Mouse (Mus musculus) erythroblast, embryonic 14.5 days (primary cell): ENCODE data around the gene Cdkal1. TPM values are rescaled to one million over a fixed set of nuclear protein-coding genes. Genes with fewer than 3 reads are reported as not detected.

Experiments used
- H3K27me3 ChIP-seq: 2 replicates; pipeline ENCODE4 v1.6.1; 2012; ENCODE audit warnings: inconsistent platforms; ENCODE audit not compliant: control insufficient read depth
- H3K36me3 ChIP-seq: 2 replicates; pipeline ENCODE4 v1.6.1; 2012; ENCODE audit warnings: mild to moderate bottlenecking, inconsistent platforms; ENCODE audit not compliant: control insufficient read depth
- H3K4me1 ChIP-seq: 2 replicates; pipeline ENCODE4 v1.6.1; 2012; ENCODE audit warnings: inconsistent platforms; ENCODE audit not compliant: control insufficient read depth
- H3K4me3 ChIP-seq: replicated peaks from 2 replicates; pipeline ENCODE3; 2012; ENCODE audit warnings: moderate library complexity, mild to moderate bottlenecking, inconsistent platforms
- H3K9me3 ChIP-seq: 2 replicates; pipeline ENCODE4 v1.6.1; 2012; ENCODE audit warnings: low read length, inconsistent platforms, mixed read lengths; ENCODE audit not compliant: control insufficient read depth
- GATA1 ChIP-seq: IDR thresholded peaks from 2 replicates; pipeline ENCODE4 v1.6.1; 2012; ENCODE audit warnings: low read length, inconsistent platforms, mixed read lengths
- TAL1 ChIP-seq: IDR thresholded peaks from 3 replicates; pipeline ENCODE4 v1.6.1; 2012; ENCODE audit warnings: low read length, inconsistent platforms, mixed read lengths
- polyA plus RNA-seq: library from polyadenylated mRNA; stranded (reverse); fragments of >175 nt; gene quantifications from 2 replicates; pipeline ENCODE4 v1.2.3, GENCODE M21; 2012

The Cdkal1 gene
- polyA plus RNA-seq, 1 experiment: 0.10 TPM

DNA sequence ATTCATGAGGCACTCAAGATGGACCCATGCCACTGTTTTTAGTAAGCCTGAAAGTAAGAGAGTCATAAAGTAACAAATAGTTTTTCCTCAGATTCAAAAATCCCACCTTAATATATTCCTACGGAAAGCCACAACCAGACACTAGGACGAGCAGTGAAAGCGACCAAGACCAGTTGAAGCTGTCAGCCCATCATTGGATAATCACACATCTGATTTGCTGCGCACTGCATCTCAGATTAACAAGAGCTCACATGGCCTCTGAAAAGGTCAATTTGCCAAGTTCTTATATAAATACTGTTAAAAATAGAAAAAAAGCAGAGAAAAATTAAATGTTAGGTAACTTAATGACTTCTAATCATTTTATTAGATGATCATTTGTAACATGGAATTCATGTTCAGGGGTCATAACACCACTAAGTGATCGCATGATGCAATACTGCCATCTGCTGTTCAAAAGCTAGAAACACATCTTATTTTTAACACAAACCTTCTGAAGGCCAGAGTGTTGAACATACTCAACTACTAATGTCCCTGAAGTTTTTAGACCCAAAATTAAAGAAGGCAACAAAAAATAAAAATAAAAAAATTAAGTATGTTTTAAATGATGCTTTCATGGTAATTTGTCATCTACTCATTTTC lies 16.9 kb downstream of the Cdkal1 start:
- Histone ChIP-seq H3K9me3 (no peaks in the 10 kb centered on the region), H3K27me3 (no peaks in the 10 kb centered on the region), H3K36me3 (peaks cover 46% of the 10 kb centered on the region), H3K4me1 (no peaks in the 10 kb centered on the region), H3K4me3 (no peak overlapping the region)
- no peak for TF ChIP-seq TAL1
- TF ChIP-seq GATA1: no peak

DNA sequence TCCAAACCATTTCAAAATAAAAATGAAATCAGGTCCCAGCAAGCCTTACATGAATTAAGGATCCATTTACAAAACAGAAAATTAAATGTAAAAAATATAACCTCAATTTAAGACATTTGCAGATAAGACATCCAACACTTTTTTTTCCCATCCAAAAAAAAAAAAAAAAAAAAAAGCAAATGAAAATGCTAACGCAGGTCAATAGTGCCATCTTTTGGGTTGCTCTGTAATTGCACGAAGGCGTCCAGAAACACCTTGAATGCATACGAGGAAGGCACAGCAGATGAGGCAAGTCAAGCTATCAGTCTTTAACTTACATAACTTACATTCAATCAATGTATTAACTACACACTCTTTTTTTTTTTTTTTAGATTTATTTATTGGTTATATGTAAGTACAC lies 20.3 kb downstream of the Cdkal1 start:
- TF ChIP-seq GATA1: no peak
- TF ChIP-seq TAL1: no peak
- no peaks in the 10 kb centered on the region for H3K9me3 ChIP-seq
- H3K36me3 ChIP-seq: peaks cover 30% of the 10 kb centered on the region
- no peaks in the 10 kb centered on the region for H3K27me3 ChIP-seq
- H3K4me3 ChIP-seq: no peak overlapping the region
- no peaks in the 10 kb centered on the region for H3K4me1 ChIP-seq

DNA sequence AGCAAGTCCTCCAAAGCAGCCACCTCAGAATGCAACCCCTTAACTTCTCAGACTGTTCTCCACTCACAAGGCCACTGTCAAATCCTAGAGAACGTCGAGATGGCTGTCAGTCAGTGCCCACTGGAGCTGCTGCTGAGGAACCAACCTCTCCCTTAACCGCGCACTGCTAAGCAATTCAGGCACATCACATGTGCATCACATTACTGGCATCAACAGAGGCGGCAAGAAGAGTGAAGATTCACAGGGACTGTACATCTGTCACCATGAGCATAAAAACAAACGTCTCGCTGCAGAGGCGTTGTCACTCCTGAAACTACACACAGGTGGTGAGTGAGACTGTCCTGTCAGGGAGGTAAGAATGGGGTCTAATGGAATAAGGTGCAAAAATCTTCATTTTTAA lies 21.7 kb downstream of the Cdkal1 start:
- Histone ChIP-seq H3K4me3 (no peak overlapping the region), H3K4me1 (no peaks in the 10 kb centered on the region), H3K27me3 (no peaks in the 10 kb centered on the region), H3K9me3 (no peaks in the 10 kb centered on the region), H3K36me3 (peaks cover 27% of the 10 kb centered on the region)
- TF ChIP-seq GATA1 (no peak), TAL1 (no peak)

DNA sequence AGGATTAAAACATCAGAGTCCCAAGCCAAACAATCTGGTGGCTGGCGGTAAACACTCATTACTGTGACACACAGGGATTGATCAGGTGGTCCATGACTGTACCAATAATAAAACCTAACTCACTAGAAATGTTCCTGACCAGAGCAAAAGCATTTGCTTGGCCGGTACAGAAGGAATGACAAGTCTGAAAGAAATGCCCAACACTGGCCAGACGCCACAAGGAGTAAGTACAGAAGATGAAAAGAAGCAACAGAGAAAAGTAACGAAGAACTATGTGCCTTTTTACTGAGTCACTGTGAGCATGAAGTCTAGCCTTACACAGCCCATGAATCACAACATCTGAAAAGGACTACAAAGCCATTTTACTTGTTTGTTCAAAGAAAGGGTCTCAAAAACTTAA lies 24.3 kb downstream of the Cdkal1 start:
- TF ChIP-seq GATA1 (no peak), TAL1 (no peak)
- H3K27me3 ChIP-seq: no peaks in the 10 kb centered on the region
- no peaks in the 10 kb centered on the region for H3K9me3 ChIP-seq
- no peaks in the 10 kb centered on the region; the same call in 1 of the 2 replicates for H3K4me1 ChIP-seq
- peaks cover 7% of the 10 kb centered on the region for H3K36me3 ChIP-seq
- no peak overlapping the region for H3K4me3 ChIP-seq

DNA sequence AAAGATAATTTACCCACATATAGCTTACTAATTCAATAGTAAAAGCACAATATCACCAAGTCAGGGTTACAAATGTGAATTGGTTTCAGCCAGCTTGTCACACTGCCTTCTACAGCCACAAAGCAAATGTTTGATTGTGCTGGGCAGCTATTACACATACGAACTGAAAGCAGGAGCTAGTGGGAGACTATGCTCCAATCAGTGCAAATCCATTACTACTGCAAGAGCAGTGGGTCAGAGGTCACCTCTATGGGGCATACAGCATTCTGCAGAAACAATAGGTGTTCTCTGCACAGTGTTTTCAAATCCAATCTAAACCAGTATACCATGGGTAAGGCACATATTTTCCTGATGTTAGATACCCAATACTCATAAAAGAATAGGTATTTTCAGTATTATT lies 27.4 kb downstream of the Cdkal1 start:
- no peaks in the 10 kb centered on the region; the same call in 1 of the 2 replicates for H3K4me1 ChIP-seq
- no peaks in the 10 kb centered on the region for H3K36me3 ChIP-seq
- H3K27me3 ChIP-seq: no peaks in the 10 kb centered on the region
- no peak overlapping the region for H3K4me3 ChIP-seq
- TF ChIP-seq GATA1 (no peak), TAL1 (no peak)
- H3K9me3 ChIP-seq: no peaks in the 10 kb centered on the region

DNA sequence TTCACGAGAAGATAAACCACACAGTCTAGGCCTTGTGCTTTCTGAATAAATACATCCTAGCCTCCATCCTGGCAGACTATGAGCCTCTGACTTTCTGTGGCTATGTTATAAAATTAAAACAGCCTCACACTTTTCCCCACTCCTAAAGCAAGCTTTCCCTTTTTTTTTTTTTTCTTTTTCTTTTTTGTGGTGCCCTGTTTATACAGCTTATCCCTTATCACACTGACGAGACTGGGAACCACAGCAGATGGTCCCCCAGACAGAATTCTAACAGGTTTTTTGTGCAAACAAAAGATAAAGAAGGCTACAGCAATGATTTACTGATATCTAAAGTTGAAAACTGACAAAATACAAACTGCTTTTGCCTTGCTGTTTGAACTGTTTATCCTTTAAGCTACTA lies 29.0 kb downstream of the Cdkal1 start:
- Histone ChIP-seq H3K4me1 (no peaks in the 10 kb centered on the region; the same call in 1 of the 2 replicates), H3K9me3 (no peaks in the 10 kb centered on the region), H3K27me3 (no peaks in the 10 kb centered on the region), H3K4me3 (no peak overlapping the region), H3K36me3 (no peaks in the 10 kb centered on the region)
- no peak for TF ChIP-seq TAL1
- TF ChIP-seq GATA1: no peak

DNA sequence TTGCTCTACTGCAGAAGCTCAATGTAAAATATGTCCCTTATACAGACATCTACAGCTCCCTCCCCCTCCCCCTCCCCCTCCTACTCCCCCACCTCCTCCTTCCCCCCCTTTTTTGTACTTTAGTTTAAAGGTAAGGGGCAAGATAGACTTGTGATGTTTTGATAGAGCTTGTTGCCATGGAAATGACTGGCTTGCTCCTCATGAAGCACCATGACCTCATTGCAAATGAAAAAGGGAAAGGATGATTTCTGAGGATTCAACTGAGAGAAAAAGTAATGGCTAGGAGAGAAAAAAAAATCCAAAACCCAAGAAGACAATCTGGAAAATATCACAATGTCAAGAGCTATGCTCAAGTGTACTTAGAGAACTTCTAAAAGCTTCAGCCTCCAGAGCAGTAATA lies 29.4 kb downstream of the Cdkal1 start:
- Histone ChIP-seq H3K36me3 (no peaks in the 10 kb centered on the region), H3K27me3 (no peaks in the 10 kb centered on the region), H3K9me3 (no peaks in the 10 kb centered on the region), H3K4me1 (no peaks in the 10 kb centered on the region; the same call in 1 of the 2 replicates), H3K4me3 (no peak overlapping the region)
- TF ChIP-seq TAL1 (no peak), GATA1 (no peak)

DNA sequence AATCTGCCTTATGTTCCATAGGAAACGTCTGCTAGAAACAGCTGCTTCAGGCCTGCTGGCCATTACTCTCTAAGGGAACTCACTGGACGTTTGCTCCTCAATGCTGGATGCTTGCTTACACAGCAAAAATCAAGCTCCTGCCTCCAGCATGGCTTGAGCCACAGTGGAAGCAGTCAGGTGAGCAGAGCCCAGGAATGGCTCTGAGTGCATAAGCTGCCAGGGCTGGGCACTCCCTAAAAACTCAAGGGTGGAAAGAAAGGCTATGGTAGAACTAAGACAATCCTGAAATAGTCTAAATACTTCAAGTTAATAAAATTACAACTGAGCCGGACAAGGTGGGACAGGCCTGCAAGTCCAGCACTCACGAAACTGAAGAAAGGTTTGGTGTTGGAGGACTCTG lies 30.7 kb downstream of the Cdkal1 start:
- no peak overlapping the region for H3K4me3 ChIP-seq
- no peaks in the 10 kb centered on the region for H3K27me3 ChIP-seq
- no peaks in the 10 kb centered on the region for H3K9me3 ChIP-seq
- no peaks in the 10 kb centered on the region; the same call in 1 of the 2 replicates for H3K4me1 ChIP-seq
- no peaks in the 10 kb centered on the region for H3K36me3 ChIP-seq
- TF ChIP-seq TAL1: no peak
- no peak for TF ChIP-seq GATA1

DNA sequence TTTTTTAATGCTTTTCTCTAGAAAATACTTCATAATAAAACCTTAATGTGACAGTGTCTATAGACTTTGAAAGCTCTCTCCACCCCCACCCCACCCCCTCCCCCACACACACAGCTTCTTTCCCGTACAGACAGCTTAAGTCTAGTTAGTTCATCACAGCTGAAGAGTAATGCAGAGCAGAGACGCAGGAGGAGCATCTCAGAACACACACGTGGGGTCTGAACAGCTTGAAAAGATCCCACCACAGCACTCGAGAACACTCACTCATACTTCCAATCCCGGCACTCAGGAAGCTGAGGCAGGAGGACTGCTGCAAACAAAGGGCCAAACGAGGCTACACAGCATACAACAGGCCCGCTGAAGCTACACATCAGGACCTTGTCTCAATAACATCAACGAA lies 31.1 kb downstream of the Cdkal1 start:
- Histone ChIP-seq H3K36me3 (no peaks in the 10 kb centered on the region), H3K4me1 (peaks cover under 1% of the 10 kb centered on the region), H3K4me3 (no peak overlapping the region), H3K9me3 (no peaks in the 10 kb centered on the region), H3K27me3 (no peaks in the 10 kb centered on the region)
- TF ChIP-seq TAL1 (no peak), GATA1 (no peak)

DNA sequence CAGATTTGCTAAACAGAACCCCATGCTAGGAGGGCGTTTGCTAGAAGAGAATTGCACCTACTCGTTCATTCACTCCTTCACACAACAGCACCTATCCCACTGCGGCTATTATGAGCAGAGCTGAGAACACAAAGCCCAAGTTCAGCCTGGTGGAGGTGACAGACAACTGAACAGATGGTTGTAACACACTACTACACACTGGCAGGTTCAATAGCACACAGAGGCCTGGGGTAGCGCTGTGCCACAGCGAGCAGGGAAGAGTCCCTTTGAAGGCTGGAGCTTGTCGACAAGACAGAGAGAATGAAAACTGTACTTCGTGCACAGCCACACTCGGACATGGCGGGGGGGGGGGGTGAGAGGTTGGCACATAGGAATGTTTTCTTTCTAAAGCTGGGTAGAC lies 31.6 kb downstream of the Cdkal1 start:
- Histone ChIP-seq H3K4me1 (peaks cover 4% of the 10 kb centered on the region), H3K4me3 (no peak overlapping the region), H3K36me3 (no peaks in the 10 kb centered on the region), H3K27me3 (no peaks in the 10 kb centered on the region), H3K9me3 (no peaks in the 10 kb centered on the region)
- TF ChIP-seq TAL1: no peak
- no peak for TF ChIP-seq GATA1
